Mouse (Mus musculus) urinary bladder, adult 18-20 months (tissue): Measurements from ENCODE around the gene Ndufaf1.

Source experiments
- DNase-seq, 2 experiments: peaks; one replicate each; pipeline ENCODE4 v3.0.0; 2022; ENCODE audit warnings: low spot score in 2 of 2, mixed read lengths in 2 of 2

Gene Ndufaf1

DNA sequence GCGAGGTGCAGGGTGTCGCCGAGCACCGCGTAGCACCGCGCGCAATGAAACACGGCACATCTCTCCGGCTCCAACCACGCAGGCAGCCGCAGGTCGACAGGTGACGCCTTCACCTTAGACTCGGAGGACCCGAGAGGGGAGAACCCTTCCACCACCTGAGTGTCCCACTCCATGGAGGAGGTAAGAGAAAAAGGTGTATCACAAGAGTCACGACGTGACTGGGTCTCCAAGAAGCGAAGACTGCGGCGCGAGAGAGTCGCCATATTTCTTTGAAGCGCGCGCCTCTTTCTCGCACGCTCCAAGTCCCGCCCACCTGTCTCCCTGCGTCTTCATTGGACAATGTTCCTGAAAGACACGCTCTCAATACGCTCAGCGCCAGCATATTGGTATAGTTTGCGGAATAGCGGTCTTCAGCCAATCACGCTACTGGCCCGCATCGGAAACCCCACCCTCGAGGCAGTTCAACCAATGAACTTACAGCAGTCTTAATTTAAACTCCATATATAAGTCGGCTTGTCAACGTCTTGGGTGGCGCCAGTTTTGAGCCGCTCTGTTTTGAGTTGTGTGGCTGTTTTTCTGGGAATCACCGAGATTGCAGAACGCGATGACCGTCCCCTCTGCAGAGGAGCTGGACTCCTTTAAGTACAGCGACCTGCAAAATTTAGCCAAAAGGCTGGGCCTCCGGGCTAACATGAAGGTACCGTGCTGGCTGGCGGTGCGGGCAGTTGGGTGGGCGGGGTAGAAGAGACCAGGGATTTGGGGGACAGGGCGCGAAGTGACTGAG is 44.2 kb downstream of the Ndufaf1 start, which contains the start of the genes Nusap1 and Oip5:
Gene Nusap1, plus strand, starts transcription at position 100 of the 784 bp plus-strand sequence.
Gene Oip5, minus strand, starts transcription at position 271 of the 784 bp plus-strand sequence.
- peak; percentile 79 to 87 for DNase-seq

DNA sequence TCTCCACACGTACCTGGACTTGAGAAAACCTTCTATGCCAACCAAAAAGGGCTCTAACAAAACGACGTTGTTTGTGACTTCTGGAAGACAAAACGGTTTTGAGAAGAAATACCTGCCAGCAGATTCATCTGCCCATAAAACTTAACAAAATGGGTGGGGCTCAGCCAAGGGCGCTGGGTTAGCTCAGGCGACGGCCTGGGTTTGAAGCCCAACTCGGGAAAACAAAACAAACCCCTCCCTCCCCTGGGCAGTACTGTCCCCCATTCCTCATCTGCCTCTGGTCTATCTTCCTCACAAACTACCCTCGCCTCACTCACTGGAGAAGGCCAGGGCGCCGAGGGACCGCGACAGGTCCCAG is 44.8 kb downstream of the Ndufaf1 start:
- no peak for DNase-seq

DNA sequence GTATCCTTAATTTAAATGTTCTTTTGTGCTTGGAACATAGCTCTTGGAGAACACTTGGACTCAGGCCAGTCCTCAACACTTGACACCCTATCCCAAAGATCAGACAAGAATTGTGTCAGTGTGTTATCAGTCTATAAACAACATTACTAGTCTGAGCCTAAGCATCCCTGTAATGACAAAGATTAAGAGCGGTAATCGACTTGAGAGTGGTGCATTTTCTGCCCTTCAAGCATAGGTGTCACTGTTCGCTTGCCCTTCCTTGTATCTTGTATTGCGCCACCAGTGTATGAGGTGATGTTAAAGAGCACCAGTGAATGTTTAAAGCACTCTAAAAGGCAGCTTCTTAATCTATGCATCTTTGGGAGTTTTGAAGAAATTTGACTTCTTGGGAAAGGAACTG is 55.6 kb downstream of the Ndufaf1 start:
- no peak for DNase-seq
